Mouse (Mus musculus) v-Abl transformed pro-B cells (cell line): ENCODE data around the gene Lsm2.
"Not testable (repeated sequence)": the region's sequence is repeated elsewhere in the genome, so short reads cannot be mapped to it uniquely, and the experiment has no call there.

Source experiments
- in situ Hi-C, 2 experiments: fragments of 400-800 bp; cut with MboI; formaldehyde crosslinking; loops; one replicate each; pipeline ENCODE4 v1.15.1; 2025; ENCODE audit not compliant: unreplicated experiment in 2 of 2

Lsm2 gene

DNA sequence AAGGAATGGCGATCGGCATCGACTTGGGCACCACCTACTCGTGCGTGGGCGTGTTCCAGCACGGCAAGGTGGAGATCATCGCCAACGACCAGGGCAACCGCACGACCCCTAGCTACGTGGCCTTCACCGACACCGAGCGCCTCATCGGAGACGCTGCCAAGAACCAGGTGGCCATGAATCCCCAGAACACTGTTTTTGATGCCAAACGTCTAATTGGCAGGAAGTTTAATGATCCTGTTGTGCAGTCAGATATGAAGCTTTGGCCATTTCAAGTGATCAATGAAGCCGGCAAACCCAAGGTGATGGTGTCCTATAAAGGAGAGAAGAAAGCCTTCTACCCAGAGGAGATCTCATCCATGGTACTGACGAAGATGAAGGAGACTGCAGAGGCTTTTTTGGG lies 4.7 kb upstream of the Lsm2 start:
- in situ Hi-C loops = no loop called here

GRCm38 (mm10) chr17:34978239-34978638 lies 3.4 kb upstream of the Lsm2 start:
- in situ Hi-C loops = no loop called here

- in situ Hi-C loops = loop anchor here (5.0 to 10.0 kb wide), 4 partner anchors 32 to 125 kb away; partner anchors contain the start of genes Slc44a4 (in 2 of the 2), Nelfe (in 1 of the 2) and Skiv2l (in 1 of the 2)
These were observed 2.0 kb upstream of the Lsm2 start for GRCm38 (mm10) chr17:34979631-34980030.

DNA sequence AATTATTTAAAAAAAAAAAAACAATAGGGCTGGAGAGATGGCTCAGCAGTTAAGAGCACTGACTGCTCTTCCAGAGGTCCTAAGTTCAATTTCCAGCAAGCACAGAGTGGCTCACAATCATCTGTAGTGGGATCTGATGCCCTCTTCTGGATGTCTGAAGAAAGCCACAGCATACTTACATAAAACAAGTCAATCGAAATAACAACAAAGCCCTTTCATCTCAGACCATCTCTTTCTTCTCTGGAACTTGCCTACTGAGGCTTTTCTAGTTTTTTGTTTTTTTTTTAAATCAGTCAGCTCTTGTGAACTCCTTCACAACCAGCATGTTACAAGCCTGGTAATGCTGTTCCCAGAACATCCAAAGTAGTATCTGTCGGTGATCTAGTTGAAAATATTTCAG lies 1.0 kb upstream of the Lsm2 start:
- in situ Hi-C loops = loop anchor here (5.0 to 10.0 kb wide), 4 partner anchors 33 to 126 kb away; partner anchors contain the start of genes Slc44a4 (in 2 of the 2), Nelfe (in 1 of the 2) and Skiv2l (in 1 of the 2)

DNA sequence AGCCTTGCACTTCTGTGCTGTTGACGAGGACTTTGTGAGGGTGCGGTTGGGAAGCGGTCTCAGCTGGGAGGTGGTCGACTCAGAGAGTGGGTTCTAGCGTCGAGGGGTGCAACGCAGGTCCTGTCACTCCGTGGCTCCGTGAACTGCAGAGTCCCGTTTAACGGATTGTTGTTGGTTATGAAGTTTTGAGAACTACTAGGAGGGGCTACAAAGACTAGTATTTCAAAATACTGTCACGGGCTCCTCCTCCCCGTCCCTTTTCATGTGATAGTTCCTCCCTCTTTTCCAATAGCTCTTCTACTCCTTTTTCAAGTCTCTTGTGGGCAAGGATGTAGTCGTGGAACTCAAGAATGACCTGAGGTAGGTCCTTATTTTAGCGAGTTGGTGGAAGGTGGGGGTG lies 666 bp downstream of the Lsm2 start:
- in situ Hi-C loops = loop anchor here (5.0 to 10.0 kb wide), 4 partner anchors 35 to 128 kb away; partner anchors contain the start of genes Slc44a4 (in 2 of the 2), Nelfe (in 1 of the 2) and Skiv2l (in 1 of the 2)

DNA sequence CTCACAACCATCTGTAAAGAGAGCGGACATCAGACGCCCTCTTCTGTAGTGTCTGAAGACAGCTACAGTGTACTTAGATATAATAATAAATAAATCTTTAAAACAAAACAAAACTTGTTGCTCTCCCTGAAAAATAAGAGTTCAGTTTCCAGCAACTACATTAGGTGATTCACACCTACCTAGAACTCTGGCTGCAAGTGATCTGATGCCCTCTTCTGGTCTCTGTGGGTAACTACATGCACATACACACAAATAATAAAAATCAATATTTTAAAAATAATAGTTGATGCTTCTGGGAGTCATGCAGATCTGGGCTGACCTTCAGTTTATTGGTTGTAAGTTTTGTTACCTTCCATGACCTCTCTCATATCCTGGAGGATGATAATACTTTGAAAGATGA lies 2.6 kb downstream of the Lsm2 start:
- in situ Hi-C loops = loop anchor here (5.0 to 10.0 kb wide), 4 partner anchors 37 to 129 kb away; partner anchors contain the start of genes Slc44a4 (in 2 of the 2), Nelfe (in 1 of the 2) and Skiv2l (in 1 of the 2)

- in situ Hi-C loops = no loop called here
These were observed 13.1 kb downstream of the Lsm2 start for GRCm38 (mm10) chr17:34994751-34995150.

DNA sequence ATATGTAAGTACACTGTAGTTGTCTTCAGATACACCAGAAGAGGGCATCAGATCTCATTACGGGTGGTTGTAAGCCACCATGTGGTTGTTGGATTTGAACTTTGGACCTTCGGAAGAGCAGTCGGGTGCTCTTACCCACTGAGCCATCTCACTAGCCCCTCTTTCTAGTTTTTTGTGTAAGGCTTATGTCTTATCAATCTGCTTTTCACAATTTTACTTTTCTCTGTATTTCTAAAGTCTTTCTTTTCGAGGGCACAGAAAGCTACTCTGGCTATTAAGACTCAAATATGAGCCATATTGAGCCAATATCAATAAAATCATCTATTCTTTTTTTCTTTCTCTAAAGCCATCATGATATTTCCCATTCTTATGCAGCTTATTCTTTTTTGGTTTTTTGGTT lies 13.5 kb downstream of the Lsm2 start:
- in situ Hi-C loops = not testable (repeated sequence)

DNA sequence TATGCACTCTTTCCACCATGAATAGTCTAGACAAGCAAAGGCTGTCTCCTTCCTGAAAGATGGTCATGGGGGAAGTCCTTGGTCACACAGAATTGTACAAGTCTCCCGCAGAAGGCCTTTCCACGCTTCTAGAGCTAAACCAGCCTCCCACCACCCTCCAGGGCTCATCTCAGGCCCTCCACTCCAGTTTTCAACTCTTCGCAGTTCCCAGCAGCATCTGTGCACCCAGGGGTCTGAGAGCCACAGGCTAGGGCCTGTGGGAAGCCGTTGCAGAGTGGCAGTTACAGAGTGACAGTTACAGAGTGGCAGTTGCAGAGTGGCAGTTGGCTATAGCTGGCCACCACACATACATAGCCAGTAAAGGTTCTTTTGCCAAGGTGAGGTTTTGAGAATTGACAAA lies 14.3 kb downstream of the Lsm2 start:
- in situ Hi-C loops = not testable (repeated sequence)

- in situ Hi-C loops = no loop called here
These were observed 14.9 kb downstream of the Lsm2 start for GRCm38 (mm10) chr17:34996411-34997141.

- in situ Hi-C loops = no loop called here
These were observed 15.5 kb downstream of the Lsm2 start for GRCm38 (mm10) chr17:34997142-34997483.

- in situ Hi-C loops = no loop called here
These were observed 17.1 kb downstream of the Lsm2 start for GRCm38 (mm10) chr17:34998526-34999430.

DNA sequence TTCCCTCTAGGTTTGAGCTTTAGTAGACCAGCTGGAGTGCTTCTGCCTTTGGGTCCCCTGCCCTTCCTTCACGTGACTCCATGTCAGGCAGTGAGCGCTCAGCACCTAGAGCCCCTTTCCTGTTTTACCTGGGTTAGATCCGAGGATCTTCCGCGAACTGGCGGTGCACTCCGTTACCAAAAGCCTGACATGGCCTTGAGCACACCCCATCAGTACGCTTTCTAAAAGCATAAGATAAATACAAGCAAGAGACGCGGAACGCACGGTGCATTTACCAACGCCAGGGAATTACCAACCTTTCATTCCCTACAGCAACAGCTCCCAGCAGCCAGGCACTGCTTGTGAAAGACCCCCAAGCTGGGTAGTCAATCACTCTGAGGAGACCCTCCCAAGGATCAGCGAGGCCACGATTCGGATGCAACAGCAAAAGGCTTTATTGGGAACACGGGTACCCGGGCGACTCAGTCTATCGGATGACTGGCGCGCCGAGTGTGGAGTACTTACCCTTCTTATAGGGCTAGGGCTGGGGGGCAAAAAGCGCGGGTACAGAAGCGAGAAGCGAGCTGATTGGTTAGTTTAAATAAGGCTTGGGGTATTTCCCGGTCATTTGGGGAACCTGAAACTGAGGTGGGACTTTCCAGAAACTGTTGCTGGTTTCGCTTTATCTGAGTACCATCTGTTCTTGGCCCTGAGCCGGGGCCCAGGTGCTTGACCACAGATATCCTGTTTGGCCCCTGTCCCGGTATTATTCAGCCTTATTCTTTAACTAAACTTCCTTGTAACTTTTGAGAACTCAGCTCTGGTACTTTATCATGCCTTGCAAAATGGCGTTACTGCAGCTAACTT lies 18.4 kb downstream of the Lsm2 start:
- in situ Hi-C loops = loop anchor here in 1 of 2 experiments (10.0 kb wide), 1 partner anchor 235 kb away; the partner anchor contains the start of genes Atp6v1g2 and Nfkbil1

- in situ Hi-C loops = loop anchor here in 1 of 2 experiments (10.0 kb wide), 1 partner anchor 234 kb away; the partner anchor contains the start of genes Atp6v1g2 and Nfkbil1
These were observed 19.2 kb downstream of the Lsm2 start, which contains the start of gene Vars for GRCm38 (mm10) chr17:35000717-35001451. Gene Vars, plus strand, starts transcription at chr17:35000987.

DNA sequence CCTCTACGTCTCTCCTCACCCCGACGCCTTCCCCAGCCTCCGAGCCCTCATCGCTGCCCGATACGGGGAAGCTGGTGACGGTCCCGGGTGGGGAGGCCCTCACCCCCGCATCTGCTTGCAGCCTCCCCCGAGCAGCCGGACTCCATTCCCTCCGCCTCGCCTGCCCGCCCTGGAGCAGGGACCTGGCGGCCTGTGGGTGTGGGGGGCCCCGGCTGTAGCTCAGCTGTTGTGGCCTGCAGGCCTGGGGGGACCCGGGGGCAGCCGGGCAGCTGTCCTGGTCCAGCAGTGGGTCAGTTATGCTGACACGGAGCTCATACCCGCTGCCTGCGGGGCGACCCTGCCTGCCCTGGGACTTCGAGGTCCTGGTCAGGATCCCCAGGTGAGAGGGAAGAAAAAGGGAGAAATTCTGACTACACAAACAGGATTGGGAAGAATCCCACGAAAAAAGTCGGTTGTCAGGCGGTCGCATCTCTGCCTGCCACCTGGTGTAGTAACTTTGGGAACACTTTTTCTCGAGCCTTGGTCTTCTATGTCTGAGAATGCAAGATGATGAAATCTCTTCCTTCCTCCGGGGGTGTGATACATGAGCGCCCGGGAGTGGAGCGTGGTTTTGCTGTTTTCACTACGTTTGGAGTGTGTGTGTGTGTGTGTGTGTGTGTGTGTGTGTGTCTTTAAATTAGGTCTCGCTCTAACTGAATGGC lies 19.9 kb downstream of the Lsm2 start:
- in situ Hi-C loops = loop anchor here in 1 of 2 experiments (10.0 kb wide), 1 partner anchor 233 kb away; the partner anchor contains the start of genes Atp6v1g2 and Nfkbil1

GRCm38 (mm10) chr17:35002153-35002865 lies 20.6 kb downstream of the Lsm2 start:
- in situ Hi-C loops = loop anchor here in 1 of 2 experiments (10.0 kb wide), 1 partner anchor 232 kb away; the partner anchor contains the start of genes Atp6v1g2 and Nfkbil1

GRCm38 (mm10) chr17:35003022-35003838 lies 21.6 kb downstream of the Lsm2 start:
- in situ Hi-C loops = loop anchor here in 1 of 2 experiments (10.0 kb wide), 1 partner anchor 232 kb away; the partner anchor contains the start of genes Atp6v1g2 and Nfkbil1
